Mouse (Mus musculus): ENCODE results near the gene Dagla. TPM values are rescaled to one million over a fixed set of nuclear protein-coding genes. Genes with fewer than 3 reads are reported as not detected.
A peak's percentile ranks its signal among the peaks of the same experiment; 100 is the strongest.

Gene Dagla
- polyA plus RNA-seq, 1 experiment from 2014 or later, result 1.3 TPM

DNA sequence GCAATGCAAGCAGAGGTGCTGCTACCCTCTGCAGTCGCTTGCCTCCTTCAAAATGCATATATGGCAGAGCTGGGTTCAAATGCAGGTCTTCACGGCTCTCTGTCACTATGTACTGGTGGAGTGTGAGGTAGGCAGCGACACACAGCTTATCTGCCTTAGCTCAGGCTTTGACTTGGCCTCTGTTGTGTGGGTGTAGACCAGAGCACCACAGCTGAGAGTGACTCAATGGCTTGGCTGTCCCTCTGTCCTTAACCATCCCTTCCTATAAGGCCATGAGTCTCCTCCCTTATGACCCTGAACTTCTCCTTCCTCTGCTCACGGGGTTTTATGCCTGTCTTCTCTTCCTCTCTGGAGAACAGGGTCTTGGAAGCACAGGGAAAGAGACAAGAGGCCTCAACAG, 93.8 kb downstream of the Dagla start:
- Histone ChIP-seq H3K27me3 (ENCODE audit: control insufficient read depth, insufficient read depth, low read length) (no peaks in the 10 kb centered on the region), H3K9me3 (ENCODE audit: control insufficient read depth, low read length) (no peaks in the 10 kb centered on the region), H3K9ac (ENCODE audit: low read length) (no peak overlapping the region), H3K4me1 (ENCODE audit: control insufficient read depth, insufficient read depth, low read length) (no peaks in the 10 kb centered on the region), H3K4me2 (no peak overlapping the region), H3K27ac (ENCODE audit: low read depth, low read length) (no peak overlapping the region), H3K36me3 (ENCODE audit: control insufficient read depth, insufficient read depth, low read length) (peaks cover 4% of the 10 kb centered on the region; the same call in 1 of the 2 replicates), H3K4me3 (ENCODE audit: low read depth, low read length) (no peak overlapping the region)
- ATAC-seq (ENCODE audit: low FRiP score) (no peak), DNase-seq (ENCODE audit: low spot score, missing footprints) (no peak)
- WGBS, result 90% methylated on average over 4 of the region's 4 CpGs

DNA sequence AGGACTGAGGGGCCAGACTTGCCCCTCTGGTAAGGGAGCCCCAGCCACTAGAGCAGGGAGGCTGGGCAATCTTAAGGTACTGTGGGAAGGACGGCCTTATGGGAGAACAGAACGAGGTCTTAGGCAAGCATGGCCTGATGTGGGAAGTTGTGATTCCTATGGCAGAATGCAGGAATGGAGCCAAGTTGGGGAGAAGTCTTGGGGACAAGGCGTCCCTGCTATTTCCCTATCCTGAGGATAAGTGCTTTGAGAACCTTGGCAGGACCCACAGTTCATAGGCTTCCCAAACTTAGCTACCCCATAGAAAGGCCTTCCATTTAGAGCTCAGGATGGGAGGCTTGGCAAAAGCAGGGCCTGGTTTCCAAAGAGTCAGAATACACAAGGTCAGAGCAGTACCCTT, 95.8 kb downstream of the Dagla start:
- Histone ChIP-seq H3K4me1 (ENCODE audit: control insufficient read depth, insufficient read depth, low read length) (peaks cover 3% of the 10 kb centered on the region), H3K27me3 (ENCODE audit: control insufficient read depth, insufficient read depth, low read length) (no peaks in the 10 kb centered on the region), H3K9ac (ENCODE audit: low read length) (no peak overlapping the region), H3K4me3 (ENCODE audit: low read depth, low read length) (no peak overlapping the region), H3K4me2 (no peak overlapping the region), H3K36me3 (ENCODE audit: control insufficient read depth, insufficient read depth, low read length) (peaks cover 4% of the 10 kb centered on the region; the same call in 1 of the 2 replicates), H3K27ac (ENCODE audit: low read depth, low read length) (no peak overlapping the region), H3K9me3 (ENCODE audit: control insufficient read depth, low read length) (no peaks in the 10 kb centered on the region)
- WGBS, result 87% methylated on average over 3 of the region's 3 CpGs
- DNase-seq (ENCODE audit: low spot score, missing footprints), result no peak
- ATAC-seq (ENCODE audit: low FRiP score), result no peak

DNA sequence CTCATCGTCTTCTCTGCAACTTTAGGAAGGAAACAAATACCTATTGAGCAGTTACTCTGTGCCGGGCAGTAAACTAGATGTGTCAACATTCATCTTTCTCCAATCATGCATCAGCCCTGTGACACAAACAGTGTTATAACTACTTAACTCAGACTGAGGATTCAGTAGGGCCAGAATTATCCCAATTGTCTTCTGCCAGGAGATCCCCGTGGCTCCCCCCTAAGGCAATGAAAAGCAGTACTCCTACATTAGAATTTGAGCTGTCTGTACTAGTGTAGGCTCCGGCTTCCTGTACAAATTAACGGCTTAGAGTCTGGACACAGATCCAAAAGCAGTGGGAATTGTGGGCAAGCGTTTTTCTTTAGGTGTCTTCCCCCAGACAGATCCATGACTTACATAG, 99.6 kb downstream of the Dagla start:
- ATAC-seq (ENCODE audit: low FRiP score) (no peak), DNase-seq (ENCODE audit: low spot score, missing footprints) (no peak)
- Histone ChIP-seq H3K36me3 (ENCODE audit: control insufficient read depth, insufficient read depth, low read length) (peaks cover 7% of the 10 kb centered on the region), H3K4me1 (ENCODE audit: control insufficient read depth, insufficient read depth, low read length) (peaks cover 12% of the 10 kb centered on the region), H3K27me3 (ENCODE audit: control insufficient read depth, insufficient read depth, low read length) (no peaks in the 10 kb centered on the region), H3K4me2 (peak overlapping the region; percentile 94), H3K27ac (ENCODE audit: low read depth, low read length) (no peak overlapping the region), H3K9me3 (ENCODE audit: control insufficient read depth, low read length) (no peaks in the 10 kb centered on the region), H3K4me3 (ENCODE audit: low read depth, low read length) (no peak overlapping the region; the same call in 1 of the 2 replicates), H3K9ac (ENCODE audit: low read length) (no peak overlapping the region)
- WGBS, result 84% methylated on average over 6 of the region's 6 CpGs

DNA sequence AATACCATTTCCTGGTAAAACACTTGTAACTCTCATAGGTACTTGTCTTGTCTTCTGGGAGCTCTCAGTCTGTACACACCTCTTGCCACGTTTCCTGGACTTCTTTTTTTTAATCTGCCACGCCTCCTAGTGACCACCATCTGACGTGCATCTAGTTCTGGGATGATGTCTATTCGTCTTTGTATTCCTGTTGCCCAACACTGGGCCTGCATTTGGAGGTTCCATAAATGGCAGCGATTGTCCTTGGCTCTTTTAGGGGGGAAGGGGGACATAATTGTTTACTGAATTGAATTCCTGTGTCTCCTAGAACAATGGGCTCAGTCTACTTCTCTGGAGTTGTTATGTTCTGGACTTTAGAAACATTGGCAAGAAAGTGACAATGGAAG, 100.1 kb downstream of the Dagla start:
- Histone ChIP-seq H3K4me3 (ENCODE audit: low read depth, low read length) (peak overlapping the region; percentile 92), H3K27ac (ENCODE audit: low read depth, low read length) (no peak overlapping the region), H3K9me3 (ENCODE audit: control insufficient read depth, low read length) (no peaks in the 10 kb centered on the region), H3K27me3 (ENCODE audit: control insufficient read depth, insufficient read depth, low read length) (no peaks in the 10 kb centered on the region), H3K4me2 (peak overlapping the region; percentile 94), H3K9ac (ENCODE audit: low read length) (peak overlapping the region; percentile 90), H3K36me3 (ENCODE audit: control insufficient read depth, insufficient read depth, low read length) (peaks cover 11% of the 10 kb centered on the region), H3K4me1 (ENCODE audit: control insufficient read depth, insufficient read depth, low read length) (peaks cover 12% of the 10 kb centered on the region)
- WGBS, result 2% methylated on average over 5 of the region's 5 CpGs
- DNase-seq (ENCODE audit: low spot score, missing footprints), result no peak
- ATAC-seq (ENCODE audit: low FRiP score), result peak; percentile 38; the same call in 1 of the 2 replicates

DNA sequence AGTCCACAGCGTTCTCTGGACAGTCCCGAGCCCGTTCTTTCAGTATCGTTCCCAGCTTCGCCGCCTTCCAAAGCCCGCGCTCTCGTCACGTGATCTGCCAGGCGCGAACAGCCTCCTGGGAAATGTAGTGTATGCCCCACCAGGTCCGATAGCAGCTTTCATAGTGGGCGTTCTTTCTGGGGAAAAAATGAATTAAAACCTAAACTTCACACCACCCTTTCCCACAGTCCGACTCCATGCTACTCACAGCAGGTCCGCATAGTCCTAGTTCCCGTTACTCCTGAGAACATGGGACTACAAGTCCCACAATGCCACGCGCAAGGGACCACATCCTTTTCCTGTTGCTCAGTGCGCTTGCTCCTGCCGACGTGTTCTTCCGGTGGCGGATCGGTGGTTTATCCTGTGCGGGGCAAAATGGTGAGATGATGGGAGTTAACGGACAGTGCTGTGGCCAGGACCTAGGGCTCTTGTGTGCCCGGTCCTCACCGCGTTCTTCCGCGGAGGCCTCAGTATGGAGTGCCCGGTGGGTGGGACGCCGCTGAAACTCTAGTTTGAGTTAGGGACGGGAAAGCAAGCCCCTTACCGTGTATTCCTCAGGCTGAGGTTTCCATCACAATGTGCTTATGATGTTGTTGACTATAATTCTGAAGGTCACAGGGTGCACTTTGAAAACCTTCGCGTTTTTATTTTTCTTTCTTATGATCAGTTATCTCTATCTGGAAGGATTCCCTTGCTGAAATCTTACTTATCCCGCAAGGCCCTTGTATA, 100.6 kb downstream of the Dagla start, which contains the start of the genes Tmem258 and Fen1:
Gene Tmem258 (plus strand): TSS at position 167 of the 768 bp plus-strand sequence.
Gene Fen1 (minus strand): TSS at position 322 of the 768 bp plus-strand sequence.
- Histone ChIP-seq H3K4me1 (ENCODE audit: control insufficient read depth, insufficient read depth, low read length) (peaks cover 12% of the 10 kb centered on the region), H3K36me3 (ENCODE audit: control insufficient read depth, insufficient read depth, low read length) (peaks cover 15% of the 10 kb centered on the region), H3K4me2 (peak within 1 kb of the TSS; percentile 94), H3K9ac (ENCODE audit: low read length) (peak within 1 kb of the TSS; percentile 90), H3K4me3 (ENCODE audit: low read depth, low read length) (peak within 1 kb of the TSS; percentile 92), H3K27ac (ENCODE audit: low read depth, low read length) (peak within 1 kb of the TSS; percentile 31; the same call in 1 of the 2 replicates), H3K27me3 (ENCODE audit: control insufficient read depth, insufficient read depth, low read length) (no peaks in the 10 kb centered on the region), H3K9me3 (ENCODE audit: control insufficient read depth, low read length) (no peaks in the 10 kb centered on the region)
- under 1% methylated on average over 40 of the region's 40 CpGs for WGBS
- ATAC-seq (ENCODE audit: low FRiP score) (peak; percentile 93), DNase-seq (ENCODE audit: low spot score, missing footprints) (peak; percentile 98)

DNA sequence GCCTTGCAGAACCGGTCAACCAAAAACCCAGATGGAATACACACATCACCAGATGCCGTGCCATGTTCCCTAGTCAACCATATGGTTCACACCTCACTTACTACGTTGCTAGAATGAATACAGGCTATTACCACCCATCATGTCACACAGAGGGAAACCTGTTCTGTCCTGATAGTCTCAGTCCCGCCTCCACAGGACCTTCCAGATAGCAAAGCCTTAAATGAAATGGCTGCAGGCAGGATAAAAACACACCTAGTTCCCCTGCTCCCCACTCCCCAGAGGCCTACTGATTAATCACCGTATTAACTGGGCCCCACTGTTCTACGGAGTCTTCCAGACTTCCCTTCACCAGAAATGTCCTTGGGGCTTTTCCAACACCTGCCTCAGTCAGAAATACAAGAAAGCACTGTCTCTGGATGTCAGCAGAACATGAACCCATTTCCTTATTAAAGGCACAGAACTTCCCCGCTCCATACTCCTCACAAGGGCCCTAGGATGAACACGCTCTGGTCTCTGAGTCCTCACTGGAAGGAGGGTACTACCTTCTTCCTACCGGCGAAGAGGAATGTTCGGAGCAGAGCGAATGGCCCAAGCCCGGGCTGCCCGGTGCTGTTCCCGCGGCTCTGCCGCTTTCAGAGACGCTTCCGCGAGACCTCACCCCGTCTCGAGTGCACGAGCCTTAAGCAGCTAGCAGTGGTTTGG, 101.4 kb downstream of the Dagla start:
- H3K27me3 ChIP-seq (ENCODE audit: control insufficient read depth, insufficient read depth, low read length), result no peaks in the 10 kb centered on the region
- ATAC-seq (ENCODE audit: low FRiP score) (no peak), DNase-seq (ENCODE audit: low spot score, missing footprints) (no peak)
- peaks cover 12% of the 10 kb centered on the region for H3K4me1 ChIP-seq (ENCODE audit: control insufficient read depth, insufficient read depth, low read length)
- H3K36me3 ChIP-seq (ENCODE audit: control insufficient read depth, insufficient read depth, low read length), result peaks cover 15% of the 10 kb centered on the region
- WGBS, result 4% methylated on average over 23 of the region's 23 CpGs
- H3K9me3 ChIP-seq (ENCODE audit: control insufficient read depth, low read length), result no peaks in the 10 kb centered on the region
- peak overlapping the region; percentile 92 for H3K4me3 ChIP-seq (ENCODE audit: low read depth, low read length)
- peak overlapping the region; percentile 90 for H3K9ac ChIP-seq (ENCODE audit: low read length)
- 0 out of 2 replicates have a peak overlapping the region, but pooled peaks have one; percentile 21 for H3K27ac ChIP-seq (ENCODE audit: low read depth, low read length)
- peak overlapping the region; percentile 94 for H3K4me2 ChIP-seq

DNA sequence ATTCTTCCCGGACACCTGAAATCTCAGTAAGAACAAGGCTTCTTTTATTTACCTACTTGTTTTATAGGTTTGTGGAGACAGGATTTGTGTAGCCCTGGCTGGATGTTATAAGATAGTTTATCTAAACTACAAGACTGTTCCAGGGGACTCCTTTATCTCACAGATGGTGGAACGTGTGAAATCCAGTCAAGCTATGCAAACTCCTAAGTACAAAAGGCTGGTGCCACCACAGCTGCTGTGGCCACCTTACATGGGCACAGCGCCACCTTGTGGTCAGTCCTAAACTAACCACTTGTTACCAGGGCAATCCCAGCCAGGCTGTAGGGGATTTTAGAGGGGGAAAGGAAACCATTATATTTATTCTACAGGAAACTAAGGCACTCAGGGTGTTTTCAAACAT, 106.0 kb downstream of the Dagla start:
- ATAC-seq (ENCODE audit: low FRiP score), result peak; percentile 60
- peaks cover 26% of the 10 kb centered on the region for H3K36me3 ChIP-seq (ENCODE audit: control insufficient read depth, insufficient read depth, low read length)
- no peak overlapping the region for H3K4me2 ChIP-seq
- no peaks in the 10 kb centered on the region for H3K27me3 ChIP-seq (ENCODE audit: control insufficient read depth, insufficient read depth, low read length)
- H3K9me3 ChIP-seq (ENCODE audit: control insufficient read depth, low read length), result no peaks in the 10 kb centered on the region
- peak; percentile 98 for DNase-seq (ENCODE audit: low spot score, missing footprints)
- H3K4me3 ChIP-seq (ENCODE audit: low read depth, low read length), result no peak overlapping the region
- no peak overlapping the region for H3K9ac ChIP-seq (ENCODE audit: low read length)
- WGBS, result 30% methylated on average over 3 of the region's 3 CpGs
- H3K27ac ChIP-seq (ENCODE audit: low read depth, low read length), result no peak overlapping the region; the same call in 1 of the 2 replicates
- H3K4me1 ChIP-seq (ENCODE audit: control insufficient read depth, insufficient read depth, low read length), result peaks cover 8% of the 10 kb centered on the region

DNA sequence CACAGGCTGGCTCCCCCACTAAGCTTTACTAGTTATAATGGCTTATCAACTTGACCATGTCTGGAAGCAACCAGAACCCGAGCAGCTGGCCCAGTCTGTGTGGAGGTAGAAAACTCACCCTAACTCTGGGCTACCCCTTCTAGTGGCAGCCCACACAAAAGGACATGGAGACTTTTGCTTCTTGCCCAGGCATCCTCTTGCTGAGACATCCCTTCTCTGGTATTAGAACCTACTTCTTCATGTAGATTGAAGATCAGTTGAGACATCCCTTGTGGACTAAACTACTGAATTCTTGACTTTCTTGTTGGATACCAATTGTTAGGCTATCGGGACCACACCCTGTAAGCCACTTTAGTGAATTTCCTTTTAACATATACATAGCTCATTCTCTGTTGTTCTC, 106.4 kb downstream of the Dagla start:
- no peaks in the 10 kb centered on the region for H3K27me3 ChIP-seq (ENCODE audit: control insufficient read depth, insufficient read depth, low read length)
- H3K36me3 ChIP-seq (ENCODE audit: control insufficient read depth, insufficient read depth, low read length), result peaks cover 29% of the 10 kb centered on the region
- H3K4me1 ChIP-seq (ENCODE audit: control insufficient read depth, insufficient read depth, low read length), result peaks cover 8% of the 10 kb centered on the region
- DNase-seq (ENCODE audit: low spot score, missing footprints), result no peak
- H3K4me2 ChIP-seq, result no peak overlapping the region
- WGBS, result 92% methylated on average over 2 of the region's 2 CpGs
- no peaks in the 10 kb centered on the region for H3K9me3 ChIP-seq (ENCODE audit: control insufficient read depth, low read length)
- peak; percentile 3; the same call in 1 of the 2 replicates for ATAC-seq (ENCODE audit: low FRiP score)
- H3K9ac ChIP-seq (ENCODE audit: low read length), result no peak overlapping the region
- H3K4me3 ChIP-seq (ENCODE audit: low read depth, low read length), result no peak overlapping the region
- H3K27ac ChIP-seq (ENCODE audit: low read depth, low read length), result no peak overlapping the region; the same call in 1 of the 2 replicates

DNA sequence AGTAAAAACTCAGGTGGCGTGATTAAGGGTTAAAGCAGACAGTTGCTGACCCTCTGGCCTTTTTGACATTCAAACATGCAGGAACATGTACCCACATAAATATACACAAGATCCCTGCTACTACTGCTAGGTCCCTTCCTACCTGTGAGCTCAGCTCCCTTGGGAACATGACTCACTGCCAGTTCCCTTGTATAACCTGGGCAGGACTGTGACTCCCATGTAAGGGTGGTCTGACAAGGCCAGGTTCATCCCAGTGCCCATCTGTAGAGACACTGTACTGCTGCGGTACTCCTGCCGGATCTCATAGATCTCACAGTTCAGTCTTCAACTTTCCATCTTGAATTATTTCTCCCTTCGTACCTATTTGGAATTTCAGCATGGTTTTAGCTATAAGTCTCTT, 107.5 kb downstream of the Dagla start:
- Histone ChIP-seq H3K4me2 (no peak overlapping the region), H3K4me1 (ENCODE audit: control insufficient read depth, insufficient read depth, low read length) (no peaks in the 10 kb centered on the region), H3K9me3 (ENCODE audit: control insufficient read depth, low read length) (no peaks in the 10 kb centered on the region), H3K9ac (ENCODE audit: low read length) (no peak overlapping the region), H3K4me3 (ENCODE audit: low read depth, low read length) (no peak overlapping the region), H3K27me3 (ENCODE audit: control insufficient read depth, insufficient read depth, low read length) (no peaks in the 10 kb centered on the region), H3K27ac (ENCODE audit: low read depth, low read length) (no peak overlapping the region), H3K36me3 (ENCODE audit: control insufficient read depth, insufficient read depth, low read length) (peaks cover 39% of the 10 kb centered on the region)
- DNase-seq (ENCODE audit: low spot score, missing footprints), result no peak
- WGBS, result 91% methylated on average over 4 of the region's 4 CpGs
- no peak for ATAC-seq (ENCODE audit: low FRiP score)

Data from midbrain, embryonic 11.5 days (tissue).